Mouse (Mus musculus) mesoderm, embryonic 11.5 days (tissue): ENCODE data around the gene Prg3.
A peak's percentile ranks its signal among the peaks of the same experiment; 100 is the strongest.

Experiments
- DNase-seq: peaks from one replicate; pipeline ENCODE4 v3.0.0-alpha.2; 2012; ENCODE audit warnings: low read depth, low spot score

Prg3 gene

GRCm38 (mm10) chr2:85037047-85038026 lies 49.3 kb downstream of the Prg3 start, which contains the start of the genes Ssrp1 and P2rx3:
Gene Ssrp1 (plus strand): TSS chr2:85037234.
Gene P2rx3 (minus strand): TSS chr2:85037462.
- peak; percentile 95 for DNase-seq

- no peak for DNase-seq
Measured at GRCm38 (mm10) chr2:85038336-85038735, 50.3 kb downstream of the Prg3 start.
